8 mouse cellular contexts compared by ENCODE assay signal in the genomic region with DNA sequence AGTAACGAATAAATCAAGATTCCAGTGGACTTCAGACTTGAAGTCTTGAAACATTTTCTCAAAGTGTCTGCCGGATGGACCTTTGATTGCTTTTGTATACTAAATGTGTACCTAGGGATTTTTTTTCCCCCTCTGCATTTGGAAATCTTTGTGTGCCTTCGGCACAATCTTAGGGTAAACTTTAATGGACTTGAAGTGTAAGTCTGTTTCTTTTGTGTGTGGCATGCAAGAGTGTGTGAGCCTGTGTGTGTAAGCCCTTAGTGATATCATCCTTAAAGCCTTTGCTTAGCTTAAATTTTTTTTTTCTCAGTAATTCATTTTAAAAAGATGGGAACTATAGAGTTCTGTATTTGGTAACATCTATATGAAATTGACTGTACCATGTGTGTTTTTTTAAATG. TPM values are rescaled to one million over a fixed set of nuclear protein-coding genes. Genes with fewer than 3 reads are reported as not detected.
DNase-seq lines count a peak whose midpoint lies in the region; ATAC-seq and TF ChIP-seq lines count a peak whose summit lies in the region.

No protein-coding gene starts in this region.

- peaks cover 51% of the 10 kb centered on the region for H3K79me2 ChIP-seq in MEL (ENCODE audit: control insufficient read depth, insufficient read depth, low read length, poor library complexity)

- no peaks in the 10 kb centered on the region for H3K27me3 ChIP-seq in heart, embryonic 16.5 days (ENCODE audit: control insufficient read depth, insufficient read depth, low read length)
- H3K27me3 ChIP-seq in MEL (ENCODE audit: control insufficient read depth in 1 of 2, insufficient read depth in 2 of 2, low read length in 2 of 2), result no peaks in the 10 kb centered on the region
- H3K27me3 ChIP-seq in hindbrain, embryonic 10.5 days (ENCODE audit: insufficient read depth, poor library complexity, severe bottlenecking), result no peaks in the 10 kb centered on the region
- no peaks in the 10 kb centered on the region for H3K27me3 ChIP-seq in liver, postnatal 0 days (ENCODE audit: insufficient read depth, low read length)

- 6% methylated on average over 3 of the region's 3 CpGs for WGBS in heart, embryonic 16.5 days
- 41% methylated on average over 3 of the region's 3 CpGs for WGBS in hindbrain, embryonic 10.5 days
- 14% methylated on average over 3 of the region's 3 CpGs for WGBS in liver, postnatal 0 days (ENCODE audit: insufficient replicate concordance)

- no peak for ATAC-seq in heart, embryonic 16.5 days (replicated peaks; ENCODE audit: extremely low read depth, insufficient read depth, low FRiP score)
- no peak for ATAC-seq in liver, postnatal 0 days

- peak overlapping the region; percentile 86 for H3K4me2 ChIP-seq in heart, embryonic 16.5 days (ENCODE audit: low read depth, low read length)
- H3K4me2 ChIP-seq in liver, postnatal 0 days (ENCODE audit: low read depth, low read length), result peak overlapping the region; percentile 81

- no peaks in the 10 kb centered on the region for H3K9me3 ChIP-seq in heart, embryonic 16.5 days (replicated peaks; ENCODE audit: control insufficient read depth, low read length)
- H3K9me3 ChIP-seq in MEL (replicated peaks; ENCODE audit: insufficient read depth, low read length), result no peaks in the 10 kb centered on the region
- H3K9me3 ChIP-seq in hindbrain, embryonic 10.5 days, result no peaks in the 10 kb centered on the region
- no peaks in the 10 kb centered on the region for H3K9me3 ChIP-seq in liver, postnatal 0 days (ENCODE audit: low read length)

- peak overlapping the region; percentile 97 for H3K27ac ChIP-seq in heart, embryonic 16.5 days (ENCODE audit: low read length)
- H3K27ac ChIP-seq in MEL (ENCODE audit: control insufficient read depth, low read depth, low read length), result no peak overlapping the region
- 0 out of 2 replicates have a peak overlapping the region, but pooled peaks have one; percentile 99 for H3K27ac ChIP-seq in hindbrain, embryonic 10.5 days
- peak overlapping the region; percentile 94 for H3K27ac ChIP-seq in liver, postnatal 0 days (ENCODE audit: low read depth)

- intact Hi-C loops in heart, postnatal 25 days (cut with DNase I), result loop anchor here (5.0 to 10.0 kb wide), 3 partner anchors 60 to 673 kb away; partner anchors contain the start of genes C9orf72, Orc3, Rars2 and Zfp292
- intact Hi-C loops in left cerebral cortex, postnatal 36 days (cut with DNase I), result loop anchor here (5.0 kb wide), 1 partner anchor 1305 kb away; no protein-coding TSS in a partner anchor

- TF ChIP-seq EP300 in MEL (IDR thresholded peaks at IDR 0.05; ENCODE audit: low read depth in 1 of 2, low read length in 2 of 2), result no peak
- no peak for TF ChIP-seq EP300 in liver, postnatal 0 days (IDR thresholded peaks at IDR 0.05; ENCODE audit: low read depth)

- no peak for TF ChIP-seq CTCF in MEL (IDR thresholded peaks at IDR 0.05 in 2 of 3, conservative IDR thresholded peaks at IDR 0.05 in 1 of 3; ENCODE audit: control insufficient read depth in 1 of 3, insufficient read depth in 1 of 3, low read depth in 2 of 3, low read length in 3 of 3, poor library complexity in 1 of 3, severe bottlenecking in 1 of 3)
- TF ChIP-seq CTCF in liver, postnatal 0 days (IDR thresholded peaks at IDR 0.05; ENCODE audit: low read depth), result no peak

- no peak for TF ChIP-seq POLR2A in MEL (IDR thresholded peaks at IDR 0.05; ENCODE audit: control insufficient read depth in 1 of 2, insufficient read depth in 1 of 2, low read depth in 1 of 2, low read length in 2 of 2, poor library complexity in 1 of 2)

- H3K9ac ChIP-seq in heart, embryonic 16.5 days (ENCODE audit: low read length), result peak overlapping the region; percentile 92
- H3K9ac ChIP-seq in MEL (ENCODE audit: control insufficient read depth, low read depth, low read length, poor library complexity, severe bottlenecking), result peak overlapping the region; percentile 84
- peak overlapping the region; percentile 99 for H3K9ac ChIP-seq in liver, postnatal 0 days (replicated peaks)

- H3K36me3 ChIP-seq in heart, embryonic 16.5 days (ENCODE audit: control insufficient read depth, insufficient read depth), result no peaks in the 10 kb centered on the region
- peaks cover 10 to 37% of the 10 kb centered on the region in 2 experiments for H3K36me3 ChIP-seq in MEL (ENCODE audit: control insufficient read depth in 1 of 2, insufficient read depth in 2 of 2, low read length in 2 of 2)
- H3K36me3 ChIP-seq in hindbrain, embryonic 10.5 days, result peaks cover 19% of the 10 kb centered on the region; the same call in 1 of the 2 replicates
- H3K36me3 ChIP-seq in liver, postnatal 0 days (replicated peaks; ENCODE audit: insufficient read depth, low read length), result peaks cover 2% of the 10 kb centered on the region; the same call in 1 of the 2 replicates

- no peak for DNase-seq in heart, postnatal 25 days (ENCODE audit: low spot score)
- DNase-seq in MEL (ENCODE audit: low read depth, low spot score), result no peak
- no peak for DNase-seq in hindbrain, embryonic 10.5 days (ENCODE audit: low spot score)
- no peak for DNase-seq in liver, postnatal 0 days
- no peak for DNase-seq in embryo, embryonic 10.5 days (ENCODE audit: low spot score)
- DNase-seq in left cerebral cortex, postnatal 36 days (ENCODE audit: low spot score in 2 of 2), result no peak
- no peak for DNase-seq in MN1 (ENCODE audit: low spot score)

- H3K4me1 ChIP-seq in heart, embryonic 16.5 days (ENCODE audit: control insufficient read depth, insufficient read depth, low read length), result peaks cover 35% of the 10 kb centered on the region
- H3K4me1 ChIP-seq in MEL (ENCODE audit: control insufficient read depth in 1 of 2, insufficient read depth in 2 of 2, low read length in 2 of 2), result peaks cover 3 to 14% of the 10 kb centered on the region in 2 experiments; a peak in 3 of 4 replicates
- peaks cover 46% of the 10 kb centered on the region for H3K4me1 ChIP-seq in hindbrain, embryonic 10.5 days (replicated peaks)
- peaks cover 16% of the 10 kb centered on the region for H3K4me1 ChIP-seq in liver, postnatal 0 days (ENCODE audit: insufficient read depth)

- peak overlapping the region; percentile 72 for H3K4me3 ChIP-seq in heart, embryonic 16.5 days (ENCODE audit: low read length)
- H3K4me3 ChIP-seq in MEL (ENCODE audit: control insufficient read depth in 1 of 2, insufficient read depth in 1 of 2, low read depth in 2 of 2, low read length in 2 of 2), result peak overlapping the region; percentile 73 to 80
- peak overlapping the region; percentile 99 for H3K4me3 ChIP-seq in hindbrain, embryonic 10.5 days
- H3K4me3 ChIP-seq in liver, postnatal 0 days (ENCODE audit: low read depth, low read length), result peak overlapping the region; percentile 97

- TF ChIP-seq RAD21 in MEL (IDR thresholded peaks at IDR 0.05; ENCODE audit: low read depth, low read length), result no peak

TF ChIP-seq in MEL, 35 proteins besides CTCF, POLR2A, EP300 and RAD21:
- no peak for TF ChIP-seq UBTF (IDR thresholded peaks at IDR 0.05; ENCODE audit: borderline replicate concordance, insufficient read depth, low read depth, low read length)
- TF ChIP-seq CHD1 (IDR thresholded peaks at IDR 0.05; ENCODE audit: low read depth, low read length), result 0 out of 2 replicates have a peak, but pooled peaks have one; percentile 52

RNA-seq across cellular contexts. Expression of gene Akirin2, which starts 1.2 kb away (rescaled TPM):
- polyA plus RNA-seq in heart, embryonic 16.5 days (2015; fragmentation: Nextera tagmentation; extraction: Ambion mirVana), result 28.1 and 31.0 TPM in 2 replicates
- 10 to 100 TPM; 52.5 to 56.3 TPM for total RNA-seq in heart, postnatal 25 days (2021)
- total RNA-seq in MEL (2012; rRNA removed), result 23.4 and 28.5 TPM in 2 replicates
- polyA plus RNA-seq in MEL (2012; ENCODE audit: insufficient read depth in 1 of 2, insufficient read length in 2 of 2, low read depth in 1 of 2, low replicate concordance in 2 of 2, missing spikeins in 1 of 2), result 10 to 100 TPM in 1 of 2 experiments, not detected in 1; 45.8 TPM
- polyA plus RNA-seq in hindbrain, embryonic 10.5 days (2016; fragmentation: Nextera tagmentation; extraction: Ambion mirVana), result 69.2 and 85.7 TPM in 2 replicates
- polyA plus RNA-seq in liver, postnatal 0 days (2015; fragmentation: Nextera tagmentation; extraction: Ambion mirVana), result 21.0 and 23.3 TPM in 2 replicates
- 100 to 1,000 TPM; 105 TPM for total RNA-seq in left cerebral cortex, postnatal 36 days (2021)
